Mouse (Mus musculus) lung, embryonic 15.5 days (tissue): Measurements from ENCODE around the gene Dpyd. TPM values are rescaled to one million over a fixed set of nuclear protein-coding genes. Genes with fewer than 3 reads are reported as not detected.

ENCODE experiments used
- ATAC-seq: fragments of 200-750 bp; cut with Nextera tagmentation; 2 replicates; pipeline ENCODE4 v1.8.0; 2017; ENCODE audit warnings: moderate number of reproducible peaks, borderline replicate concordance; ENCODE audit not compliant: low FRiP score, low TSS enrichment; ENCODE audit errors: extremely low read depth
- H3K27ac ChIP-seq: fragments of 300-500 bp; sonication (generic); 2 replicates; pipeline ENCODE4 v1.5.1; 2015; ENCODE audit warnings: moderate library complexity, mild to moderate bottlenecking, inconsistent platforms
- H3K27me3 ChIP-seq: fragments of 300-500 bp; sonication (generic); 2 replicates; pipeline ENCODE4 v1.6.1; 2015; ENCODE audit warnings: inconsistent platforms
- H3K36me3 ChIP-seq: fragments of 300-500 bp; sonication (generic); 2 replicates; pipeline ENCODE4 v1.6.1; 2015; ENCODE audit warnings: inconsistent platforms
- H3K4me1 ChIP-seq: fragments of 300-500 bp; sonication (generic); 2 replicates; pipeline ENCODE4 v1.6.1; 2015; ENCODE audit warnings: inconsistent platforms
- H3K4me2 ChIP-seq: fragments of 300-500 bp; sonication (generic); 2 replicates; pipeline ENCODE4 v1.6.1; 2015; ENCODE audit warnings: inconsistent platforms, mild to moderate bottlenecking, moderate library complexity
- H3K4me3 ChIP-seq: fragments of 300-500 bp; sonication (generic); 2 replicates; pipeline ENCODE4 v1.5.1; 2015; ENCODE audit warnings: mild to moderate bottlenecking, inconsistent platforms
- H3K9ac ChIP-seq: fragments of 300-500 bp; sonication (generic); 2 replicates; pipeline ENCODE4 v1.6.1; 2015; ENCODE audit warnings: inconsistent platforms
- H3K9me3 ChIP-seq: fragments of 300-500 bp; sonication (generic); 2 replicates; pipeline ENCODE4 v1.6.1; 2016; ENCODE audit warnings: inconsistent platforms
- WGBS: fragments of 180-500 bp; shearing (Covaris S2); methylation state at CpG from one replicate; pipeline ENCODE4 v1.1.7; 2015; 5-methylcytosine and 5-hydroxymethylcytosine counted together
- polyA plus RNA-seq: library from polyadenylated mRNA; unstranded; fragments of >200 nt; fragmentation: Nextera tagmentation; extraction: Ambion mirVana; gene quantifications from 2 replicates; pipeline ENCODE4 v1.2.1, GENCODE M21; 2015

Dpyd gene
- polyA plus RNA-seq, 1 experiment from 2014 or later: 7.8 TPM

- Histone ChIP-seq H3K4me2 (no peak overlapping the region), H3K27ac (no peak overlapping the region), H3K4me3 (no peak overlapping the region), H3K9me3 (no peaks in the 10 kb centered on the region), H3K36me3 (no peaks in the 10 kb centered on the region), H3K4me1 (no peaks in the 10 kb centered on the region), H3K27me3 (no peaks in the 10 kb centered on the region), H3K9ac (no peak overlapping the region)
- 73% methylated on average over 2 of the region's 2 CpGs for WGBS
- no peak for ATAC-seq
Measured at GRCm38 (mm10) chr3:118753623-118754022, 191.7 kb downstream of the Dpyd start.

- Histone ChIP-seq H3K9me3 (no peaks in the 10 kb centered on the region), H3K27me3 (no peaks in the 10 kb centered on the region), H3K36me3 (no peaks in the 10 kb centered on the region), H3K27ac (no peak overlapping the region), H3K4me2 (no peak overlapping the region), H3K9ac (no peak overlapping the region), H3K4me1 (no peaks in the 10 kb centered on the region), H3K4me3 (no peak overlapping the region)
- WGBS: 74% methylated on average over 1 of the region's 1 CpGs
- ATAC-seq: no peak
Measured at GRCm38 (mm10) chr3:118756099-118756498, 194.2 kb downstream of the Dpyd start.

- Histone ChIP-seq H3K27me3 (no peaks in the 10 kb centered on the region), H3K4me1 (no peaks in the 10 kb centered on the region), H3K4me2 (no peak overlapping the region), H3K4me3 (no peak overlapping the region), H3K9ac (no peak overlapping the region), H3K9me3 (no peaks in the 10 kb centered on the region), H3K36me3 (no peaks in the 10 kb centered on the region), H3K27ac (no peak overlapping the region)
- ATAC-seq: no peak
- WGBS: 43% methylated on average over 1 of the region's 1 CpGs
Measured at GRCm38 (mm10) chr3:118812885-118813284, 251.0 kb downstream of the Dpyd start.

GRCm38 (mm10) chr3:118850613-118851527, 288.9 kb downstream of the Dpyd start:
- Histone ChIP-seq H3K36me3 (no peaks in the 10 kb centered on the region), H3K27ac (no peak overlapping the region), H3K4me2 (no peak overlapping the region), H3K4me3 (no peak overlapping the region), H3K27me3 (no peaks in the 10 kb centered on the region), H3K9ac (no peak overlapping the region), H3K9me3 (no peaks in the 10 kb centered on the region), H3K4me1 (no peaks in the 10 kb centered on the region)
- ATAC-seq: no peak
- WGBS: 45% methylated on average over 4 of the region's 4 CpGs

- Histone ChIP-seq H3K4me2 (no peak overlapping the region), H3K4me3 (no peak overlapping the region), H3K9me3 (no peaks in the 10 kb centered on the region), H3K27me3 (no peaks in the 10 kb centered on the region), H3K36me3 (no peaks in the 10 kb centered on the region), H3K9ac (no peak overlapping the region), H3K4me1 (no peaks in the 10 kb centered on the region), H3K27ac (no peak overlapping the region)
- WGBS: 83% methylated on average over 5 of the region's 5 CpGs
- ATAC-seq: no peak
Measured at GRCm38 (mm10) chr3:118852711-118853110, 290.8 kb downstream of the Dpyd start.

- H3K36me3 ChIP-seq: no peaks in the 10 kb centered on the region
- H3K4me2 ChIP-seq: no peak overlapping the region
- 29% methylated on average over 7 of the region's 7 CpGs for WGBS
- no peak overlapping the region for H3K27ac ChIP-seq
- no peak overlapping the region for H3K9ac ChIP-seq
- no peaks in the 10 kb centered on the region for H3K9me3 ChIP-seq
- H3K4me1 ChIP-seq: no peaks in the 10 kb centered on the region
- ATAC-seq: no peak
- no peak overlapping the region for H3K4me3 ChIP-seq
- H3K27me3 ChIP-seq: no peaks in the 10 kb centered on the region
Measured at GRCm38 (mm10) chr3:118855411-118855810, 293.5 kb downstream of the Dpyd start.

- H3K4me2 ChIP-seq: no peak overlapping the region; the same call in 1 of the 2 replicates
- no peak overlapping the region for H3K27ac ChIP-seq
- peak; percentile 96 for ATAC-seq
- no peaks in the 10 kb centered on the region for H3K27me3 ChIP-seq
- no peak overlapping the region for H3K4me3 ChIP-seq
- H3K4me1 ChIP-seq: 0 out of 2 replicates have a peak, but pooled peaks cover 6% of the 10 kb centered on the region
- WGBS: 45% methylated on average over 10 of the region's 10 CpGs
- no peaks in the 10 kb centered on the region for H3K36me3 ChIP-seq
- no peaks in the 10 kb centered on the region for H3K9me3 ChIP-seq
- no peak overlapping the region for H3K9ac ChIP-seq
Measured at GRCm38 (mm10) chr3:118869113-118870107, 307.5 kb downstream of the Dpyd start.

GRCm38 (mm10) chr3:118875871-118876270, 313.9 kb downstream of the Dpyd start:
- no peaks in the 10 kb centered on the region for H3K36me3 ChIP-seq
- 80% methylated on average over 2 of the region's 2 CpGs for WGBS
- no peak for ATAC-seq
- no peak overlapping the region for H3K9ac ChIP-seq
- no peaks in the 10 kb centered on the region for H3K9me3 ChIP-seq
- H3K27ac ChIP-seq: no peak overlapping the region
- H3K27me3 ChIP-seq: no peaks in the 10 kb centered on the region
- H3K4me1 ChIP-seq: no peaks in the 10 kb centered on the region
- no peak overlapping the region for H3K4me2 ChIP-seq
- no peak overlapping the region for H3K4me3 ChIP-seq

GRCm38 (mm10) chr3:118899036-118899435, 337.1 kb downstream of the Dpyd start:
- Histone ChIP-seq H3K4me2 (no peak overlapping the region), H3K9me3 (no peaks in the 10 kb centered on the region), H3K27ac (no peak overlapping the region), H3K4me3 (no peak overlapping the region), H3K9ac (no peak overlapping the region), H3K27me3 (no peaks in the 10 kb centered on the region), H3K36me3 (no peaks in the 10 kb centered on the region), H3K4me1 (no peaks in the 10 kb centered on the region)
- no peak for ATAC-seq
- 85% methylated on average over 11 of the region's 11 CpGs for WGBS

- H3K4me3 ChIP-seq: no peak overlapping the region
- WGBS: 81% methylated on average over 2 of the region's 2 CpGs
Measured at GRCm38 (mm10) chr3:118991312-118991711, 429.4 kb downstream of the Dpyd start.

GRCm38 (mm10) chr3:118991793-118992192, 429.9 kb downstream of the Dpyd start:
- Histone ChIP-seq H3K27me3 (no peaks in the 10 kb centered on the region), H3K36me3 (no peaks in the 10 kb centered on the region), H3K4me2 (no peak overlapping the region), H3K9ac (no peak overlapping the region), H3K27ac (no peak overlapping the region), H3K9me3 (no peaks in the 10 kb centered on the region), H3K4me3 (no peak overlapping the region), H3K4me1 (no peaks in the 10 kb centered on the region)
- ATAC-seq: no peak
- WGBS: 73% methylated on average over 4 of the region's 4 CpGs

More at GRCm38 (mm10) chr3:118991312-118991711, 429.4 kb downstream of the Dpyd start:
- H3K27ac ChIP-seq: no peak overlapping the region
- H3K4me1 ChIP-seq: no peaks in the 10 kb centered on the region
- no peak overlapping the region for H3K4me2 ChIP-seq
- no peaks in the 10 kb centered on the region for H3K36me3 ChIP-seq
- no peak overlapping the region for H3K9ac ChIP-seq
- no peaks in the 10 kb centered on the region for H3K9me3 ChIP-seq
- no peak for ATAC-seq
- no peaks in the 10 kb centered on the region for H3K27me3 ChIP-seq
